Mouse (Mus musculus): Measurements from ENCODE around the gene Tor2a. TPM values are rescaled to one million over a fixed set of nuclear protein-coding genes. Genes with fewer than 3 reads are reported as not detected.

Tor2a gene
- polyA plus RNA-seq, 1 experiment from 2014 or later: 46.6 TPM

DNA sequence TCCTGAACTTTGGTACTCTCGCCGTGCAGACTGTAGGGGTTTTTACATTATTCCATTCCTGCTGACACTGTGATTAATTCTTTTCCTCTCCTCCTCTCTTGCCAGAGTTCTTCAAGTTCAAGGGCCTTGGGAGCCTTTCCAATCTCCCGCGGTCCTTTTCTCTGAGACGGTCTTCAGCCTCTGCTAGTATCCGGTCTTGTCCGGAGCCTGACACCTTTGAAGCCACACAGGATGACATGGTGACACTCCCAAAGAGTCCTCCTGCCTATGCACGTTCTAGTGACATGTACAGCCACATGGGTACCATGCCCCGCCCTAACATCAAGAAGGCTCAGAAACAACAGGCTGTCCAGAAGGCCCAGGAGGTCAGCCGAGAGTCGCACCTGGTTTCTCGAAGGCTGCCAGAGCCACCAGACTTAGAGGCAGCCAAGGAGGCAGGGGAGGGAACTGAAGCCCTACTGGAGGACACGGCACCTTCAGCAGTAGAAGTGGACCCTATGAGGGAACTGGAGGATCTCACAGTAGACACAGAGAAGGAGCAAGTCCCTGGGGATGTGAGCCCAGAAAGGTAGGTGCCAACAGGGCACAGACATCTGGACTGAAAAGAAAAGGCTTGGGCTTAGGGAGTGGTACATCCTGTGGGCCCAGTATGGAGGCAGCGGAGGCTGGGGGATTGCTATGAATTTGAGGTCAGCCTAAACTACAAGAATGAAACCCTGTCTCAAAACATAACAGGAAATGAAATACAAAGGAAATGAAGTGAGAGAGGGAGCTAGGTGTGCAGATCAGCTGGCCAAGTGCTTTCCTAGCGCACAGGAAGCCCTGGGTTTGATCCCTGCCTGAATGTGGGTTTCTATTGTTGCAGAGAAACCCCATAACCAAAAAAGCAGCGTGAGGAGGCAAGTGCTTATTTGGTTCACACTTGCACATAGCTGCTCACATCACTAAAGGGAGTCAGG, 31.9 kb upstream of the Tor2a start:
- 76% methylated on average over 16 of the region's 16 CpGs for WGBS (ENCODE audit: insufficient replicate concordance)
- no peak overlapping the region for H3K27ac ChIP-seq (ENCODE audit: low read depth, low read length)
- ATAC-seq (replicated peaks; ENCODE audit: insufficient number of reproducible peaks, low FRiP score, low TSS enrichment): no peak

DNA sequence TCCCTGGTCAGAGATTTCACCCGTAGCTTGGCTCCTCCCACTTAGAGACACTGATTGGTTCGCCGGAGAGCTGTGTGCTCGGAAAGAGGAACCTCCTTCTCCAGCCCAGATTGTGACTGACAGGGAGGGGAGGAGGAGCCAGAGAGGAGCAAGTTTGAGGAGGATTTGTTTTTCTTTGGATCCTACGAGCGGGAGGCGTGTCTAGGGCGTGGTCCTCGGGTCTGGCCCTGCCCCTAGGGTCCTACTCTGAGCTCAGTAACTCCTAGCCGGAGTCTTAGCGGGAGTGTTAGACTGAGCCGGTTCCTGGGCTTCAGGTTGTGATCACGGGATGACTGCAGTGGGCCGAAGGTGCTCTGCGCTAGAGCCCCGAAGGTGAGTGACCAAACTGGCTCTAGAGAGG, 29.6 kb upstream of the Tor2a start:
- Histone ChIP-seq H3K4me3 (ENCODE audit: low read depth, low read length) (peak overlapping the region; percentile 43), H3K9ac (ENCODE audit: low read depth, low read length) (peak overlapping the region; percentile 65), H3K27ac (ENCODE audit: low read depth, low read length) (peak overlapping the region; percentile 57; the same call in 1 of the 2 replicates), H3K9me3 (replicated peaks; ENCODE audit: control insufficient read depth, low read length) (no peaks in the 10 kb centered on the region), H3K4me1 (ENCODE audit: control insufficient read depth, insufficient read depth, low read length) (peaks cover 8% of the 10 kb centered on the region; the same call in 1 of the 2 replicates), H3K4me2 (peak overlapping the region; percentile 67), H3K27me3 (ENCODE audit: control insufficient read depth, insufficient read depth, low read length) (no peaks in the 10 kb centered on the region), H3K36me3 (ENCODE audit: control insufficient read depth, insufficient read depth, low read length) (no peaks in the 10 kb centered on the region)
- ATAC-seq (replicated peaks; ENCODE audit: insufficient number of reproducible peaks, low FRiP score, low TSS enrichment): peak; percentile 91
- 1% methylated on average over 16 of the region's 16 CpGs for WGBS (ENCODE audit: insufficient replicate concordance)

More for the DNA sequence above, 31.9 kb upstream of the Tor2a start:
- Histone ChIP-seq H3K9ac (ENCODE audit: low read depth, low read length) (no peak overlapping the region), H3K4me1 (ENCODE audit: control insufficient read depth, insufficient read depth, low read length) (peaks cover 12% of the 10 kb centered on the region), H3K36me3 (ENCODE audit: control insufficient read depth, insufficient read depth, low read length) (no peaks in the 10 kb centered on the region), H3K4me3 (ENCODE audit: low read depth, low read length) (no peak overlapping the region), H3K9me3 (replicated peaks; ENCODE audit: control insufficient read depth, low read length) (no peaks in the 10 kb centered on the region), H3K27me3 (ENCODE audit: control insufficient read depth, insufficient read depth, low read length) (no peaks in the 10 kb centered on the region), H3K4me2 (no peak overlapping the region)

DNA sequence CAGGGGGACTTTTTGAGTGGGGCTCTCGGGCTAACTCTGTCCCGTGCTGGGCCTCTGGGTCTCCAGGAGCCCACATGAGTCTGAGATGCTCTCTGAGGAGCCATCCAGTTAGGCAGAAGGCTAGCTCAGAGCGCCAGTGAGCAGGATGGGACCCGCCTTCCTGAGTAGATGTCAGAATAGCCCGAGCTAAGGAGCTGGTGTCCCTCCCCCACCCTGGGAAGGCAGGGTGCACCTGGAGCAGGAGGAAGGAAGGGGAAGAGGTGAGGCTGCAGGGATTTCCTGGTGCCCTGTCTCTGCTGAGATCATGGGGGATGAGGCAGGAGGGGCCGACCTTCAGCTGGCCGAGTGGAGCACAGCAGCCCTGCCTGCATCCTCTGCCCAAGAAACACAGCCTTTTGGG, 28.6 kb upstream of the Tor2a start:
- no peak for ATAC-seq (replicated peaks; ENCODE audit: insufficient number of reproducible peaks, low FRiP score, low TSS enrichment)
- Histone ChIP-seq H3K4me3 (ENCODE audit: low read depth, low read length) (peak overlapping the region; percentile 43), H3K9me3 (replicated peaks; ENCODE audit: control insufficient read depth, low read length) (no peaks in the 10 kb centered on the region), H3K36me3 (ENCODE audit: control insufficient read depth, insufficient read depth, low read length) (no peaks in the 10 kb centered on the region), H3K27me3 (ENCODE audit: control insufficient read depth, insufficient read depth, low read length) (no peaks in the 10 kb centered on the region), H3K9ac (ENCODE audit: low read depth, low read length) (peak overlapping the region; percentile 65), H3K4me1 (ENCODE audit: control insufficient read depth, insufficient read depth, low read length) (peaks cover 10% of the 10 kb centered on the region; the same call in 1 of the 2 replicates), H3K27ac (ENCODE audit: low read depth, low read length) (peak overlapping the region; percentile 62), H3K4me2 (peak overlapping the region; percentile 67)
- WGBS (ENCODE audit: insufficient replicate concordance): 33% methylated on average over 7 of the region's 7 CpGs

DNA sequence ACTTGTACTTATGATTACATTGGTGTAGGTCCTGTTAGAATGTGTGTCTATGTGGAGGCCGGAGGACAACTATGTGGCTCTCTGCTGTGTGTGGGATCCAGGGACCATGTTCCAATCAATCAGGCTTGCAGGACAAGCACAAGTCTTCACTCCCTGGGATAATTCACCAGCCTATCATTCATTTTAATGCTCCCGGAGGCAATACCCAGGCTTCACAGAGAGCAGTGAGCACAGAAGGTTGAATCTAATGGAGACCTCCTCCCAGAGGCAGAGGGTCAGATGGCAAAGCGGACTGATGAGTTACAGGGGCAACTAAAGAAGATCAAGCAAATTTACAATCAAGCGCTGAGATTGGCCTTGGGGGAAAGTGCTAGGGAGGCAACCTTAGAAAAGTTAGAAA, 27.5 kb upstream of the Tor2a start:
- Histone ChIP-seq H3K9ac (ENCODE audit: low read depth, low read length) (no peak overlapping the region), H3K27ac (ENCODE audit: low read depth, low read length) (peak overlapping the region; percentile 79), H3K27me3 (ENCODE audit: control insufficient read depth, insufficient read depth, low read length) (no peaks in the 10 kb centered on the region), H3K4me2 (peak overlapping the region; percentile 67), H3K36me3 (ENCODE audit: control insufficient read depth, insufficient read depth, low read length) (no peaks in the 10 kb centered on the region), H3K4me3 (ENCODE audit: low read depth, low read length) (peak overlapping the region; percentile 14; the same call in 1 of the 2 replicates), H3K4me1 (ENCODE audit: control insufficient read depth, insufficient read depth, low read length) (peaks cover 15% of the 10 kb centered on the region), H3K9me3 (replicated peaks; ENCODE audit: control insufficient read depth, low read length) (no peaks in the 10 kb centered on the region)
- WGBS (ENCODE audit: insufficient replicate concordance): 63% methylated on average over 4 of the region's 4 CpGs
- no peak for ATAC-seq (replicated peaks; ENCODE audit: insufficient number of reproducible peaks, low FRiP score, low TSS enrichment)

DNA sequence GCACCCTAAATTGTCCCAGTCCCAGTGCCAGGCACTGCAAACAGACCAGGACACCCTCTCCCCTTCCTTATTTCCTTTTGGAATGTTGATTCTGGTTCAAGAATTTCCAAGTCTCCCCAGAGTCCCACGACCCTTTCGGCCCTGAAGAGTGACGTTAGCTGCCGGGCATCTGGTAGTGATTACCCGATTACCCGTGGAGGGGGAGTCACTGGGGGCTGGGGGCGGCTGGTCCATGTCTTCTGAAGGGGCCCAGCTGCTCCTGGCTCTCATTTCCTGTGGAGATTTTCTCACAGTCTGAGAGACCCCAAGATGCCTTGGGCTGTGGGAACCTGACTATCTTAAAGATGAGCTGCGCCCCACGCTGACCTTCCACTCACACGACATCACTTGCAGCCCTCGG, 26.2 kb upstream of the Tor2a start:
- ATAC-seq (replicated peaks; ENCODE audit: insufficient number of reproducible peaks, low FRiP score, low TSS enrichment): no peak
- no peaks in the 10 kb centered on the region for H3K27me3 ChIP-seq (ENCODE audit: control insufficient read depth, insufficient read depth, low read length)
- H3K4me3 ChIP-seq (ENCODE audit: low read depth, low read length): peak overlapping the region; percentile 14; the same call in 1 of the 2 replicates
- H3K4me1 ChIP-seq (ENCODE audit: control insufficient read depth, insufficient read depth, low read length): peaks cover 20% of the 10 kb centered on the region
- H3K9ac ChIP-seq (ENCODE audit: low read depth, low read length): 0 out of 2 replicates have a peak overlapping the region, but pooled peaks have one; percentile 43
- H3K27ac ChIP-seq (ENCODE audit: low read depth, low read length): peak overlapping the region; percentile 79
- no peaks in the 10 kb centered on the region for H3K9me3 ChIP-seq (replicated peaks; ENCODE audit: control insufficient read depth, low read length)
- 17% methylated on average over 11 of the region's 11 CpGs for WGBS (ENCODE audit: insufficient replicate concordance)
- peak overlapping the region; percentile 67 for H3K4me2 ChIP-seq
- no peaks in the 10 kb centered on the region for H3K36me3 ChIP-seq (ENCODE audit: control insufficient read depth, insufficient read depth, low read length)

DNA sequence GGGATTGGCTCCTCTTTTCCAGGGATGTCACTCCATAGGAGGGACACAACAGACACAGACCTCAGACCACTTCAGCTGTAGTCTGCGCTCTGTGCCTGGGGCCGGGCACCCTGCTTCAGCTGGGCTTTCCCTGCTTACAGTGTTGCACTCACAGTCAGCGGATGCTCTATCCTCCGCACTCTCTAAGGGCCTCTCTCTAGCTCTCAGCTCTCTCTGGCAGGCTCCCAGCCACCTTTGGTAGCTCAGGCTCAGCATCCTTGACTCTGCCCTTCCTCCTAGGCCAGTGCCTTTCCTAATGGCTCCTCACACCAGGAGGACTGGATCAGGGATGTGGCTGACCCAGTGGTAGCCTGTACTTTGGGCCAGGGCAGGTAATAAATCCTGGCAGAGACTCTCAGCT, 25.1 kb upstream of the Tor2a start:
- no peak for ATAC-seq (replicated peaks; ENCODE audit: insufficient number of reproducible peaks, low FRiP score, low TSS enrichment)
- H3K4me2 ChIP-seq: peak overlapping the region; percentile 67; the same call in 1 of the 2 replicates
- no peaks in the 10 kb centered on the region for H3K27me3 ChIP-seq (ENCODE audit: control insufficient read depth, insufficient read depth, low read length)
- H3K4me3 ChIP-seq (ENCODE audit: low read depth, low read length): no peak overlapping the region
- no peaks in the 10 kb centered on the region for H3K9me3 ChIP-seq (replicated peaks; ENCODE audit: control insufficient read depth, low read length)
- 62% methylated on average over 4 of the region's 4 CpGs for WGBS (ENCODE audit: insufficient replicate concordance)
- peaks cover 20% of the 10 kb centered on the region for H3K4me1 ChIP-seq (ENCODE audit: control insufficient read depth, insufficient read depth, low read length)
- H3K9ac ChIP-seq (ENCODE audit: low read depth, low read length): no peak overlapping the region
- H3K27ac ChIP-seq (ENCODE audit: low read depth, low read length): peak overlapping the region; percentile 79
- H3K36me3 ChIP-seq (ENCODE audit: control insufficient read depth, insufficient read depth, low read length): no peaks in the 10 kb centered on the region

DNA sequence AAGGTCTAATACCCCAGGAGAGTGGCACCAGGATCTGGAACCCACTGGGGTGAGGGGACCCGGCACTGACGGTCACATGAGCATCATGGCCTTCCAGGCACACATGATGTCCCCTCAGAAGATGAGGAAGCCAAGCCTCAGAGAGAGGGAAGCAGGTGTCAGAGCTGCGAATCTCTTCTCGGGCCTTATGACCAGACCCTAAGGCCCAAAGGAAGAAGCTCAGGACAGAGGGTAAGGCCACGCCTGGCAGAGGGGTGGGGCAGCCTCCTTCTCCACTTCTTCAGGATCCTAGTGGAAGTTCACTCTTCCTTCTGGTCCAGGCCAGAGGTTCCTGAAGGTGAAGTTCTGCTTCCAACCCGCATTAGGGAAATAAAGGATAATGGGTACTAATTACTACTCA, 24.3 kb upstream of the Tor2a start:
- H3K9ac ChIP-seq (ENCODE audit: low read depth, low read length): no peak overlapping the region
- ATAC-seq (replicated peaks; ENCODE audit: insufficient number of reproducible peaks, low FRiP score, low TSS enrichment): no peak
- H3K36me3 ChIP-seq (ENCODE audit: control insufficient read depth, insufficient read depth, low read length): no peaks in the 10 kb centered on the region
- no peak overlapping the region for H3K27ac ChIP-seq (ENCODE audit: low read depth, low read length)
- no peak overlapping the region for H3K4me2 ChIP-seq
- no peaks in the 10 kb centered on the region for H3K27me3 ChIP-seq (ENCODE audit: control insufficient read depth, insufficient read depth, low read length)
- no peak overlapping the region for H3K4me3 ChIP-seq (ENCODE audit: low read depth, low read length)
- no peaks in the 10 kb centered on the region for H3K9me3 ChIP-seq (replicated peaks; ENCODE audit: control insufficient read depth, low read length)
- 75% methylated on average over 6 of the region's 6 CpGs for WGBS (ENCODE audit: insufficient replicate concordance)
- H3K4me1 ChIP-seq (ENCODE audit: control insufficient read depth, insufficient read depth, low read length): peaks cover 22% of the 10 kb centered on the region

DNA sequence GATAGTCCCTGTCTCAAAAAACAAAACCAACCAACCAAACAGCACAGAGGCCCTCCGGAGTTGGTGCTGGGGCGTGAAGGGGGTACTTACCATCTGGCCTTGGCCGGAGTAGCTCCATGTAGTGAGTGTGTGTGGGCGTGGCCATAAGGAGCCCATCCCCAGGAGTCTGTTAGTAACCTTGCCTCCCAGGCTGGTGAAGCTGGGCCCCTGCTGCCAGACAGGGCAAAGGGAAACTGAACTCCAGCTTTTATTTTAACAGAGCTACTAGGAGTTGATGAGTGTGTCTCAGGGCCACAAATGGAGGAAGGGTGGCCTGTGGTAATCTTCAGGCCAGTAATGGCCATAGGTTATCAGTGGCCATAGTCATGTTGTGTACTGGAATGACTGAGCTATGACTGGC, 22.6 kb upstream of the Tor2a start:
- Histone ChIP-seq H3K27me3 (ENCODE audit: control insufficient read depth, insufficient read depth, low read length) (no peaks in the 10 kb centered on the region), H3K36me3 (ENCODE audit: control insufficient read depth, insufficient read depth, low read length) (no peaks in the 10 kb centered on the region), H3K4me2 (peak overlapping the region; percentile 6; the same call in 1 of the 2 replicates), H3K4me1 (ENCODE audit: control insufficient read depth, insufficient read depth, low read length) (peaks cover 24% of the 10 kb centered on the region), H3K9ac (ENCODE audit: low read depth, low read length) (0 out of 2 replicates have a peak overlapping the region, but pooled peaks have one; percentile 7), H3K4me3 (ENCODE audit: low read depth, low read length) (no peak overlapping the region), H3K9me3 (replicated peaks; ENCODE audit: control insufficient read depth, low read length) (no peaks in the 10 kb centered on the region), H3K27ac (ENCODE audit: low read depth, low read length) (peak overlapping the region; percentile 72)
- WGBS (ENCODE audit: insufficient replicate concordance): 30% methylated on average over 4 of the region's 4 CpGs
- no peak for ATAC-seq (replicated peaks; ENCODE audit: insufficient number of reproducible peaks, low FRiP score, low TSS enrichment)
